Mouse (Mus musculus) liver, embryonic 14.5 days (tissue): ENCODE measurements around the gene Hoxa7. TPM values are rescaled to one million over a fixed set of nuclear protein-coding genes. Genes with fewer than 3 reads are reported as not detected.

Source experiments
- ATAC-seq: fragments of 200-750 bp; cut with Nextera tagmentation; 2 replicates; pipeline ENCODE4 v1.8.0; 2017; ENCODE audit warnings: moderate number of reproducible peaks, mild to moderate bottlenecking, moderate library complexity; ENCODE audit not compliant: insufficient read depth
- DNase-seq, 3 experiments: peaks; one replicate each; pipeline ENCODE4 v3.0.0-alpha.2; 2012 to 2013; ENCODE audit warnings: low read depth in 3 of 3, low spot score in 3 of 3
- H3K27ac ChIP-seq: fragments of 300-500 bp; sonication (generic); 2 replicates; pipeline ENCODE4 v1.5.1; 2014; ENCODE audit warnings: moderate library complexity, mild to moderate bottlenecking, control low read depth, inconsistent platforms
- H3K27me3 ChIP-seq: fragments of 300-500 bp; sonication (generic); 2 replicates; pipeline ENCODE4 v1.6.1; 2014; ENCODE audit warnings: mild to moderate bottlenecking, low read length, moderate library complexity; ENCODE audit not compliant: control insufficient read depth, insufficient read depth
- H3K36me3 ChIP-seq: fragments of 300-500 bp; sonication (generic); replicated peaks from 2 replicates; pipeline ENCODE4 v1.6.1; 2014; ENCODE audit warnings: low read depth; ENCODE audit not compliant: control insufficient read depth, insufficient read depth
- H3K4me1 ChIP-seq, 2 experiments: fragments of 200-500 bp in 1 of 2; fragments of 300-500 bp in 1 of 2; sonication (generic) in 1 of 2; replicated peaks; 2 replicates each; pipeline ENCODE4 v1.6.1; 2012 to 2014; ENCODE audit warnings: antibody characterized with exemption in 1 of 2, inconsistent platforms in 1 of 2, low read length in 1 of 2; ENCODE audit not compliant: control insufficient read depth in 2 of 2, insufficient read depth in 2 of 2
- H3K4me2 ChIP-seq: fragments of 300-500 bp; sonication (generic); 2 replicates; pipeline ENCODE4 v1.6.1; 2014; ENCODE audit warnings: low read depth, mild to moderate bottlenecking, control low read depth, moderate library complexity
- H3K4me3 ChIP-seq, 2 experiments: fragments of 200-500 bp in 1 of 2; fragments of 300-500 bp in 1 of 2; sonication (generic) in 1 of 2; 2 replicates each; pipeline ENCODE4 v1.5.1; 2012 to 2014; ENCODE audit warnings: low read depth in 2 of 2, low read length in 2 of 2, mild to moderate bottlenecking in 2 of 2, control low read depth in 1 of 2, inconsistent platforms in 1 of 2, moderate library complexity in 1 of 2; ENCODE audit not compliant: insufficient read depth in 1 of 2
- H3K9ac ChIP-seq: fragments of 300-500 bp; sonication (generic); replicated peaks from 2 replicates; pipeline ENCODE4 v1.6.1; 2014; ENCODE audit warnings: mild to moderate bottlenecking, control low read depth, moderate library complexity
- H3K9me3 ChIP-seq: fragments of 300-500 bp; sonication (generic); 2 replicates; pipeline ENCODE4 v1.6.1; 2016; ENCODE audit warnings: low read length, mixed read lengths; ENCODE audit not compliant: control insufficient read depth
- CTCF ChIP-seq: IDR thresholded peaks from 2 replicates; pipeline ENCODE4 v1.5.1; 2016; ENCODE audit warnings: antibody characterized with exemption, low read depth, control low read depth
- EP300 ChIP-seq: IDR thresholded peaks from 2 replicates; pipeline ENCODE4 v1.6.1; 2016; ENCODE audit warnings: antibody characterized with exemption, low read depth
- WGBS: fragments of 180-500 bp; shearing (Covaris S2); extraction: QIAGEN DNeasy Blood & Tissue Kit; methylation state at CpG from one replicate; pipeline ENCODE4 v1.1.7; 2014; ENCODE audit not compliant: insufficient replicate concordance; 5-methylcytosine and 5-hydroxymethylcytosine counted together
- polyA plus RNA-seq, 2 experiments: library from polyadenylated mRNA; depleted of rRNA in 1 of 2; stranded (reverse) in 1 of 2; unstranded in 1 of 2; fragments of >200 nt; fragmentation: Nextera tagmentation in 1 of 2; extraction: Ambion mirVana in 1 of 2; gene quantifications; 2 replicates each; pipeline versions ENCODE4 v1.2.1 to v1.2.3; 2012 to 2014

Gene Hoxa7
- polyA plus RNA-seq, 2 experiments = 0.23 to 0.26 TPM

DNA sequence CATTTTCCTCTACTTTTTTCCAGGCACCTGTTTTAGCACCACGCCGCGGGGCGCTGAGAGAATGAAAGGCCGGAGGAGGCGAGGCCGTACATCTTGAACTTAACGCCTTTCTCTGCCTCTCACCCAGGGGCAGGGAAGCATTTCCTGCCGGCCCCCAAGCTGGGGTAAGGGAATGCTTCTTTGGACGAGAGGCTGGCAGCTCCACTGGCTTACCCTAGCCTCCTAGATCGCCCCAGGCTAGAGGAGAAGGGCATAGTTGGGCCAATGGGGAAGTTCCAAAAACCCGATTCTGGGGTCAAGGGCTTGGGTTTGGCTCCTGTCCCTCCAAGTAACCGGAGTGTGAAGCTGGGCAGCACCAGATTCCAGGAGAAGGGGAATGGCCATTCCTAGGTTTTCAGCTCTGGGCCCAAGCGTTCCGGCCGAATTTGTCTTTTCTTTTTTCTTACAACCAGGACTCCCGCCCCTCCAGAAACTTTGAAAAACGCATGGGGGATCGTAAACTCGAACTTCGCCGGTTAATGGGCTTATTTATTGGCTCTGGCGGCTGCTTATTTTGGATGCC is 11.4 kb upstream of the Hoxa7 start:
- no peak overlapping the region for H3K27ac ChIP-seq
- no peaks in the 10 kb centered on the region for H3K36me3 ChIP-seq
- no peak for ATAC-seq
- no peak overlapping the region for H3K4me2 ChIP-seq
- 4% methylated on average over 23 of the region's 23 CpGs for WGBS
- peaks cover 97% of the 10 kb centered on the region for H3K27me3 ChIP-seq
- H3K4me1 ChIP-seq = no peaks in the 10 kb centered on the region
- no peak overlapping the region for H3K9ac ChIP-seq
- no peak overlapping the region for H3K4me3 ChIP-seq
- no peak for DNase-seq
- no peaks in the 10 kb centered on the region for H3K9me3 ChIP-seq
- TF ChIP-seq EP300 = no peak

DNA sequence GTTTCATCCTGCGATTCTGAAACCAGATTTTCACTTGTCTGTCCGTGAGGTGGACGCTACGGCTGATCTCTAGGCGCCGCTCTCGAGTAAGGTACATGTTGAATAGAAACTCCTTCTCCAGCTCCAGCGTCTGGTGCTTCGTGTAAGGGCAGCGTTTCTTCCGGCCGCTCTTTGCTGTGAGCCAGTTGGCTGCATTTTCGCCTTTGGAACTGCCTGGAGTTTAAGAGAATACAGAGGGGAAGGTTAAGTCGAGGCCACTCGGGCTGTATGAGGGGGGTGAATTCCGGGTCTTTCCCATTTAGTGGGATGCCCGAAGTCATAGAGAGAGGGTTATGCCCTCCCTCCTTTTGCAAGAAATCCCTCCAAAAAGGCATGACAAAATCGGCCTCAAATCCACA is 10.9 kb upstream of the Hoxa7 start:
- H3K4me3 ChIP-seq = no peak overlapping the region
- H3K4me2 ChIP-seq = no peak overlapping the region
- WGBS = under 1% methylated on average over 18 of the region's 18 CpGs

DNA sequence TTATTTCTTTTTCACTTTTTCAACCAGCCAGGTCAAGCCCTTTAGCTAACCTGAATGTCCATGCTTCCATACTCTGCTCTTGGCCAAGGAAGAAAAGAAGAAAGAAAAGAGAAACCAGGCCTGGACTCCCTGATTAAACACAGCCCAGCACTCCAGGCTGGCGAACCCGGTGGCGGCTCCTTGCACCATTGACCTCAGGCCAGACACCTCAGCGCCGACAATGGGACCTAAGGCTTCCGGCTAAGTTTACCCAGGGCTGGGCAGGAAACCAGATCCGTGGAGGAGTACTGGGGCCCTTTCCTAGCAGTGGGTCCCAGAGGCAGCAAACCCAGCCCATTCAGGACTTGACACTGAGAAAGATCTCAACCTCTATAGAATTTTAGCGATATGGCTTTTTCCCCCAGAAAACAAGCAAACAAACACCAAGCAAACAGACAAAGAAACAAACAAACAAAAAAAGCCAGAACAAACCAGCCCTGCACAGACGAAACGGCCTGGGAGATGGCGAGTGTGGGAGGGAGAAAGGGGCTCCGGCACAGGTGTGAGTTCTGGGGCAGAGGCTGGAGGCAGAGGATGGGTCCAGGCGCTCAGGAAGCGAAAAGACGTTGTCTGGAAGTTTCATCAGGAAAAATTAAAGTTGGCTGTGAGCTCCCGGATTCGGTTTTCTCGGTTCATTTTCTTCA is 10.4 kb upstream of the Hoxa7 start:
- no peak for DNase-seq

More for the DNA sequence above, 10.9 kb upstream of the Hoxa7 start:
- DNase-seq = no peak
- Histone ChIP-seq H3K27ac (no peak overlapping the region), H3K4me1 (no peaks in the 10 kb centered on the region), H3K27me3 (peaks cover 97% of the 10 kb centered on the region), H3K9ac (no peak overlapping the region), H3K36me3 (no peaks in the 10 kb centered on the region), H3K9me3 (no peaks in the 10 kb centered on the region)
- no peak for ATAC-seq
- TF ChIP-seq EP300 (no peak), CTCF (no peak)

DNA sequence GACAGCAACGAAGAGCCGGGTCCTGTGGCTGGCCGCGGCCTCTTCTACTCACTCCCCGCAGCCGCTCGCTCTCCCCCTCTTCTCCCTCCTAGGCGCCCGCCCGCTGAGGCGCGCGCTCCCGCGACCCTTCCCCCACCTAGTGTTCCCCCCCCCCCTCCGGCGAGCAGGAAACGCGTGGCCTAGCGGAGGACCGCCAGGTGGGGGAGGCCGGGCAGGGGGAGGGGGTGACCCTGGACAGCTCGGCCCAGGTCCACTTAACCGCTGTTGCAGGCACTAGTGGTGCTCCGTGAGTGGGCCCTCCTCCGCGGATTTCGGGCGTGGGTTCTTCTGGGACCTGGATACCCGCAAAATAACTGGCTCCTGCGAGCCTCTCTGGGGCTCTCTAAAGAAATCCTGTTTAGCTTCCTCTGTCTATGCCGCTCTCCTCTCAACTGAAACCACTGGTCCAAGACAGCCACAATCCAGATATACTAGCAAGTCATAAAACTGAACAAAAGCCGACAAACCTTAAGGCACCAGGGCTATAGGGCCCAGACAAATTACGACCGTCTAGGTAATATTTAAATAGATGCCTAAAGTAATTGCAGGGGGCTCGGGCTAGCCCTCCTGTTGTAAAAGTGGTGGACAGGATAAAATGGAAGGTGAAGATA is 9.0 kb upstream of the Hoxa7 start, which contains the start of gene Hoxa9:
Hoxa9 (minus strand) TSS at position 574 of the 650 bp plus-strand sequence.
- H3K9me3 ChIP-seq = no peaks in the 10 kb centered on the region

More for the DNA sequence above, 10.4 kb upstream of the Hoxa7 start:
- WGBS = 2% methylated on average over 18 of the region's 18 CpGs
- no peaks in the 10 kb centered on the region for H3K9me3 ChIP-seq
- H3K27ac ChIP-seq = no peak overlapping the region
- ATAC-seq = no peak
- H3K4me3 ChIP-seq = no peak overlapping the region
- no peak overlapping the region for H3K9ac ChIP-seq
- TF ChIP-seq EP300 (no peak), CTCF (no peak)
- H3K4me2 ChIP-seq = no peak overlapping the region
- H3K4me1 ChIP-seq = no peaks in the 10 kb centered on the region
- H3K27me3 ChIP-seq = peaks cover 97% of the 10 kb centered on the region
- H3K36me3 ChIP-seq = no peaks in the 10 kb centered on the region

More for the DNA sequence above, 9.0 kb upstream of the Hoxa7 start, which contains the start of gene Hoxa9:
- no peak within 1 kb of the TSS for H3K9ac ChIP-seq
- WGBS = 4% methylated on average over 16 of the region's 36 CpGs
- no peak within 1 kb of the TSS for H3K27ac ChIP-seq
- H3K4me2 ChIP-seq = no peak within 1 kb of the TSS
- no peak within 1 kb of the TSS for H3K4me3 ChIP-seq
- peaks cover 97% of the 10 kb centered on the region for H3K27me3 ChIP-seq
- ATAC-seq (no peak), DNase-seq (no peak)
- no peak for TF ChIP-seq EP300
- TF ChIP-seq CTCF = no peak
- H3K36me3 ChIP-seq = no peaks in the 10 kb centered on the region
- no peaks in the 10 kb centered on the region for H3K4me1 ChIP-seq
